In the genomic region with DNA sequence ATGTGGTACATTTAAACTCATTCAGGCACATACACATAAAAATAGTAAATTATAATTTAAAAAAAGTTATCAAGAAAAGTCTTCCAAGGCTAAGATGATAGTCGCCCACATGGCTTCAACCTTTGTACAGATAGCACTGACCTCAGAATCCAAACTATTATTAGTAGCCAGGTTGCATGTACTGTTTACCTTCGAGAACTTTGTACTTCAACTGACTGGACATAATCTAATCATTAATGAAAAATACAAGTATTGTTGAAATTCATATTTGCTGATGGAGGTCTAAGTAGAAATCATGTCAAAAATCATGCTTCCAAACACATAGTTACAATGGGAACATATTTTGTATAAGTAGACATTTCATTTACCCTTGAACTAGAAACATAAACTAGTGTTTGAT, we compare ENCODE assay signal across 39 mouse cellular contexts. TPM values are rescaled to one million over a fixed set of nuclear protein-coding genes. Genes with fewer than 3 reads are reported as not detected.
"Had no signal": no experiment of that assay in that cellular context is flagged by ENCODE, and none has a peak within 500 bp of the region (broad histone marks: within the 10 kb centered on the region; RNA-seq: fewer than 3 reads in every experiment).

No protein-coding gene starts in this region.

RNA-seq across cellular contexts. Expression of a gene that starts 0.8 kb away (rescaled TPM):
- total RNA-seq: left cerebral cortex, adult 18-20 months; left cerebral cortex, adult 2 months; left cerebral cortex, adult 8-10 months; left cerebral cortex, postnatal 10 days; left cerebral cortex, postnatal 14 days; left cerebral cortex, postnatal 25 days; left cerebral cortex, postnatal 36 days; left cerebral cortex, postnatal 4 days; megakaryocyte progenitor cell, adult 5-6 weeks; megakaryocyte, adult 5-6 weeks; megakaryocyte-erythroid progenitor cell, adult 5-6 weeks; midbrain, postnatal 0 days; monocyte, adult 5-6 weeks had no signal
- polyA plus RNA-seq: limb, embryonic 10.5 days; limb, embryonic 11.5 days; limb, embryonic 12.5 days; limb, embryonic 13.5 days; limb, embryonic 14.5 days; limb, embryonic 15.5 days; liver, embryonic 11.5 days; liver, embryonic 12.5 days; liver, embryonic 13.5 days; liver, embryonic 14.5 days; lung, embryonic 14.5 days; lung, embryonic 15.5 days; lung, embryonic 16.5 days; lung, postnatal 0 days; macrophage; midbrain, embryonic 10.5 days; midbrain, embryonic 11.5 days; midbrain, embryonic 12.5 days; midbrain, embryonic 13.5 days; midbrain, embryonic 14.5 days; midbrain, embryonic 15.5 days; midbrain, embryonic 16.5 days; midbrain, postnatal 0 days; myocyte; neural tube, embryonic 11.5 days; neural tube, embryonic 12.5 days had no signal

RNA-seq across cellular contexts. Expression of a gene that starts 32.4 kb away (rescaled TPM):
- total RNA-seq: left cerebral cortex, adult 18-20 months; left cerebral cortex, adult 2 months; left cerebral cortex, adult 8-10 months; left cerebral cortex, postnatal 10 days; left cerebral cortex, postnatal 14 days; left cerebral cortex, postnatal 25 days; left cerebral cortex, postnatal 36 days; left cerebral cortex, postnatal 4 days; megakaryocyte progenitor cell, adult 5-6 weeks; megakaryocyte, adult 5-6 weeks; megakaryocyte-erythroid progenitor cell, adult 5-6 weeks; midbrain, postnatal 0 days; monocyte, adult 5-6 weeks had no signal
- polyA plus RNA-seq: limb, embryonic 10.5 days; limb, embryonic 11.5 days; limb, embryonic 12.5 days; limb, embryonic 13.5 days; limb, embryonic 14.5 days; limb, embryonic 15.5 days; liver, embryonic 11.5 days; liver, embryonic 12.5 days; liver, embryonic 13.5 days; liver, embryonic 14.5 days; liver, embryonic 15.5 days; lung, embryonic 14.5 days; lung, embryonic 15.5 days; lung, embryonic 16.5 days; lung, postnatal 0 days; macrophage; midbrain, embryonic 10.5 days; midbrain, embryonic 11.5 days; midbrain, embryonic 12.5 days; midbrain, embryonic 13.5 days; midbrain, embryonic 14.5 days; midbrain, embryonic 15.5 days; midbrain, embryonic 16.5 days; midbrain, postnatal 0 days; myocyte; neural tube, embryonic 11.5 days; neural tube, embryonic 12.5 days had no signal
